Mouse (Mus musculus): ENCODE results near the gene Btbd35f18.
"Not testable (repeated sequence)": the region's sequence is repeated elsewhere in the genome, so short reads cannot be mapped to it uniquely, and the experiment has no call there.

Btbd35f18 gene

GRCm38 (mm10) chrX:3699933-3700332, at the start of gene Btbd35f18:
Gene Btbd35f18, plus strand, starts transcription at chrX:3700233.
- DNase-seq, result not testable (repeated sequence)

Data from cerebellum, postnatal 25 days (tissue).